Mouse (Mus musculus): ENCODE measurements around the gene Psma6. TPM values are rescaled to one million over a fixed set of nuclear protein-coding genes. Genes with fewer than 3 reads are reported as not detected.

Psma6 gene
- polyA plus RNA-seq, 1 experiment from 2014 or later = 177 TPM

DNA sequence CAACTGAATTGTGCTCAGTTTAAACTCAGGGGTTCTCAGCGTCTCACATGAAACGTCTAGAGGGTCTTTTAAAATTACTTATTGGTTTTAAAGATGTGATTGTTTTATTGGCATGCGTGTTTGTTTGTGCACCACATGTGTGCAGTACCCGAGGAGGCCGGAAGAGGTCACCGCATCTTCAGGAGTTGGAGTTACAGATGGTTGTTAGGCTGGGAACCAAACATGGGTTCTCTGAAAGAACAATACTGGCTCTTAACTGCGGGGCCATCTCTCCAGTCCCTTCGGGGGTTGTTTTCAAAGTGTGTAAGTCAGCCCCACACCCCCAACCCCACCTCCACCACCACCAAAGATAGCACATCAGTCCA lies 48.9 kb downstream of the Psma6 start:
- H3K27me3 ChIP-seq (ENCODE audit: insufficient read depth, low read length) = no peaks in the 10 kb centered on the region
- no peak for DNase-seq
- no peaks in the 10 kb centered on the region for H3K9me3 ChIP-seq (ENCODE audit: low read length)
- H3K4me1 ChIP-seq (ENCODE audit: insufficient read depth) = peaks cover 22% of the 10 kb centered on the region
- H3K4me3 ChIP-seq (ENCODE audit: low read depth, low read length) = no peak overlapping the region
- TF ChIP-seq EP300 (IDR thresholded peaks at IDR 0.05; ENCODE audit: low read depth) (no peak), CTCF (IDR thresholded peaks at IDR 0.05; ENCODE audit: low read depth) (no peak)
- H3K36me3 ChIP-seq (replicated peaks; ENCODE audit: insufficient read depth, low read length) = no peaks in the 10 kb centered on the region
- no peak overlapping the region for H3K27ac ChIP-seq (ENCODE audit: low read depth)
- H3K9ac ChIP-seq (replicated peaks) = no peak overlapping the region
- 91% methylated on average over 8 of the region's 8 CpGs for WGBS (ENCODE audit: insufficient replicate concordance)
- no peak overlapping the region for H3K4me2 ChIP-seq (ENCODE audit: low read depth, low read length)
- no peak for ATAC-seq

GRCm38 (mm10) chr12:55433802-55434435 lies 49.9 kb downstream of the Psma6 start:
- no peak overlapping the region for H3K4me3 ChIP-seq (ENCODE audit: low read depth, low read length)
- no peak overlapping the region for H3K9ac ChIP-seq (replicated peaks)
- H3K27me3 ChIP-seq (ENCODE audit: insufficient read depth, low read length) = no peaks in the 10 kb centered on the region
- WGBS (ENCODE audit: insufficient replicate concordance) = 52% methylated on average over 8 of the region's 8 CpGs
- H3K9me3 ChIP-seq (ENCODE audit: low read length) = no peaks in the 10 kb centered on the region
- H3K4me2 ChIP-seq (ENCODE audit: low read depth, low read length) = no peak overlapping the region
- ATAC-seq = no peak
- peaks cover 30% of the 10 kb centered on the region for H3K4me1 ChIP-seq (ENCODE audit: insufficient read depth)
- no peaks in the 10 kb centered on the region for H3K36me3 ChIP-seq (replicated peaks; ENCODE audit: insufficient read depth, low read length)
- no peak for DNase-seq
- H3K27ac ChIP-seq (ENCODE audit: low read depth) = peak overlapping the region; percentile 41; the same call in 1 of the 2 replicates
- TF ChIP-seq EP300 (IDR thresholded peaks at IDR 0.05; ENCODE audit: low read depth) (no peak), CTCF (IDR thresholded peaks at IDR 0.05; ENCODE audit: low read depth) (no peak)

- DNase-seq = no peak
- 71% methylated on average over 1 of the region's 1 CpGs for WGBS (ENCODE audit: insufficient replicate concordance)
- Histone ChIP-seq H3K4me2 (ENCODE audit: low read depth, low read length) (no peak overlapping the region), H3K36me3 (replicated peaks; ENCODE audit: insufficient read depth, low read length) (no peaks in the 10 kb centered on the region), H3K9ac (replicated peaks) (no peak overlapping the region), H3K4me3 (ENCODE audit: low read depth, low read length) (no peak overlapping the region), H3K9me3 (ENCODE audit: low read length) (no peaks in the 10 kb centered on the region), H3K27ac (ENCODE audit: low read depth) (no peak overlapping the region), H3K4me1 (ENCODE audit: insufficient read depth) (peaks cover 33% of the 10 kb centered on the region), H3K27me3 (ENCODE audit: insufficient read depth, low read length) (no peaks in the 10 kb centered on the region)
- no peak for TF ChIP-seq CTCF (IDR thresholded peaks at IDR 0.05; ENCODE audit: low read depth)
- no peak for TF ChIP-seq EP300 (IDR thresholded peaks at IDR 0.05; ENCODE audit: low read depth)
- no peak for ATAC-seq
Measured at GRCm38 (mm10) chr12:55435080-55435479, 51.1 kb downstream of the Psma6 start.

DNA sequence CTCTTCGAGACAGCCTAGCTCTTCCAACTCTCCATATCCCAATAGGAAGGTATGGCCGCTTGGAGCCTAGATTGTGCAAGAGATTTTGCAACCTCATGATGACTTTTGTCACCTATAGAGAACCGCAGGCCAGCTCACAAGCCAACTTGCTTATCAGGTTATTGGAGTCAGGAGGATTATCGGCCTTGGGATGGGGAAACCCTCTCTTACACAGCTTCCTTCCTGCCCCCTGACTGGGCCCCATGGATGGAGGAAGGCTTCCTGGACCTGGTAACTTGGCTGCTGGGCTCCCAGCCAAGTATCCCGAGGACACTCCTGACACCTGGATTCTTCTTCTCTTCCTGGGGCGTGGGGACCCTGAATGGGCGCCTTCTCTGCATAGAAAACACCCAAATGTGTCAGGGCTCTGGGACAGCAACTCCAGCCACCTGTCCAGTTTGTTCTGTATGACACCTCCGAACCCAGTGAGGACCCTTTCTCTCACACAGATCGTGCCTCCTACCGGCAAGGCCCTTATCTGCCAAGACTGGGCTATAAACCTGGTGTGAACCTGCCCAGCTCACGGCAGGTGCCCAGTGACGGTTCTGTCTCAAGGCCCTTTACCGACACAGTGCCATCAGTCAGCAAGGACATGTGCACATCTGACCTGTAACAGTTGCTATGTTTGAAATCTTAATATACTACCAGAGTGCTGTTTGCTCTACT lies 53.3 kb downstream of the Psma6 start:
- TF ChIP-seq CTCF (IDR thresholded peaks at IDR 0.05; ENCODE audit: low read depth) (no peak), EP300 (IDR thresholded peaks at IDR 0.05; ENCODE audit: low read depth) (peak; percentile 65)
- peak overlapping the region; percentile 51; the same call in 1 of the 2 replicates for H3K27ac ChIP-seq (ENCODE audit: low read depth)
- no peak overlapping the region for H3K4me2 ChIP-seq (ENCODE audit: low read depth, low read length)
- no peak overlapping the region for H3K9ac ChIP-seq (replicated peaks)
- H3K4me3 ChIP-seq (ENCODE audit: low read depth, low read length) = no peak overlapping the region
- ATAC-seq = peak; percentile 69
- peaks cover 42% of the 10 kb centered on the region for H3K4me1 ChIP-seq (ENCODE audit: insufficient read depth)
- 32% methylated on average over 13 of the region's 13 CpGs for WGBS (ENCODE audit: insufficient replicate concordance)
- H3K36me3 ChIP-seq (replicated peaks; ENCODE audit: insufficient read depth, low read length) = no peaks in the 10 kb centered on the region
- H3K27me3 ChIP-seq (ENCODE audit: insufficient read depth, low read length) = no peaks in the 10 kb centered on the region
- H3K9me3 ChIP-seq (ENCODE audit: low read length) = no peaks in the 10 kb centered on the region
- DNase-seq = peak; percentile 59

GRCm38 (mm10) chr12:55438058-55438457 lies 54.0 kb downstream of the Psma6 start:
- H3K27ac ChIP-seq (ENCODE audit: low read depth) = 0 out of 2 replicates have a peak overlapping the region, but pooled peaks have one; percentile 18

GRCm38 (mm10) chr12:55438611-55439137 lies 54.7 kb downstream of the Psma6 start:
- peaks cover 51% of the 10 kb centered on the region for H3K4me1 ChIP-seq (ENCODE audit: insufficient read depth)
- no peak overlapping the region; the same call in 1 of the 2 replicates for H3K9ac ChIP-seq (replicated peaks)
- ATAC-seq (no peak), DNase-seq (no peak)
- H3K9me3 ChIP-seq (ENCODE audit: low read length) = no peaks in the 10 kb centered on the region
- H3K4me2 ChIP-seq (ENCODE audit: low read depth, low read length) = peak overlapping the region; percentile 34; the same call in 1 of the 2 replicates
- no peaks in the 10 kb centered on the region for H3K27me3 ChIP-seq (ENCODE audit: insufficient read depth, low read length)
- TF ChIP-seq EP300 (IDR thresholded peaks at IDR 0.05; ENCODE audit: low read depth) (no peak), CTCF (IDR thresholded peaks at IDR 0.05; ENCODE audit: low read depth) (no peak)
- 38% methylated on average over 11 of the region's 11 CpGs for WGBS (ENCODE audit: insufficient replicate concordance)
- no peaks in the 10 kb centered on the region for H3K36me3 ChIP-seq (replicated peaks; ENCODE audit: insufficient read depth, low read length)
- no peak overlapping the region for H3K4me3 ChIP-seq (ENCODE audit: low read depth, low read length)
- H3K27ac ChIP-seq (ENCODE audit: low read depth) = no peak overlapping the region

More at GRCm38 (mm10) chr12:55438058-55438457, 54.0 kb downstream of the Psma6 start:
- DNase-seq = no peak
- H3K9me3 ChIP-seq (ENCODE audit: low read length) = no peaks in the 10 kb centered on the region
- H3K4me3 ChIP-seq (ENCODE audit: low read depth, low read length) = no peak overlapping the region
- no peak overlapping the region for H3K9ac ChIP-seq (replicated peaks)
- TF ChIP-seq CTCF (IDR thresholded peaks at IDR 0.05; ENCODE audit: low read depth) (no peak), EP300 (IDR thresholded peaks at IDR 0.05; ENCODE audit: low read depth) (no peak)
- H3K36me3 ChIP-seq (replicated peaks; ENCODE audit: insufficient read depth, low read length) = no peaks in the 10 kb centered on the region
- WGBS (ENCODE audit: insufficient replicate concordance) = 82% methylated on average over 10 of the region's 10 CpGs
- no peak for ATAC-seq
- peaks cover 45% of the 10 kb centered on the region for H3K4me1 ChIP-seq (ENCODE audit: insufficient read depth)
- H3K4me2 ChIP-seq (ENCODE audit: low read depth, low read length) = no peak overlapping the region
- H3K27me3 ChIP-seq (ENCODE audit: insufficient read depth, low read length) = no peaks in the 10 kb centered on the region

Measured in liver, postnatal 0 days (tissue).